Mouse (Mus musculus) A20 (cell line): ENCODE data around the gene Gm10024.
"Not testable (repeated sequence)": the region's sequence is repeated elsewhere in the genome, so short reads cannot be mapped to it uniquely, and the experiment has no call there.

Experiments
- DNase-seq: peaks from one replicate; pipeline ENCODE4 v3.0.0-alpha.2; 2011; ENCODE audit warnings: low read depth, low spot score

The Gm10024 gene

DNA sequence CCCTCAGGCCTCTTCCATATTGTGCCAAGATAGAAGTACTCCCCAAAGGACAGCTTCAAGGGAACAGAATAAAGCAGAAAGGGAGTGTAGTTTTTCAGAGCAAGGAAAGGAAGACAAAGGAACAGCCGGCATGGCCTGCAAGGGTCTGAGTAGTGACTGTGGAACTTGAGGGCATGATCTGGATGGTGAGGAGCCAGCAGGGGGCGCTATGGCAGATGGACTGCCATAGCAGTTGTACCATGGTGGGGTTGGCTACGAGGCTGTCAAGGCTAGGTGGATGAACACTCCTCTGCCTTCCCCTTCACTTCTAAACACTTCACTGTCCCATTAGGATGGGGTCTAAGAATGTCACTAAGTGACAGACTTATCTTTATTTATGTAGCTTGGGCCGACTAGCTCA is 18.0 kb downstream of the Gm10024 start:
- peak; percentile 59 for DNase-seq

- DNase-seq: no peak
These were observed 24.7 kb downstream of the Gm10024 start for GRCm38 (mm10) chr10:77735928-77736327.

- no peak for DNase-seq
These were observed 27.7 kb downstream of the Gm10024 start for GRCm38 (mm10) chr10:77738929-77739328.

DNA sequence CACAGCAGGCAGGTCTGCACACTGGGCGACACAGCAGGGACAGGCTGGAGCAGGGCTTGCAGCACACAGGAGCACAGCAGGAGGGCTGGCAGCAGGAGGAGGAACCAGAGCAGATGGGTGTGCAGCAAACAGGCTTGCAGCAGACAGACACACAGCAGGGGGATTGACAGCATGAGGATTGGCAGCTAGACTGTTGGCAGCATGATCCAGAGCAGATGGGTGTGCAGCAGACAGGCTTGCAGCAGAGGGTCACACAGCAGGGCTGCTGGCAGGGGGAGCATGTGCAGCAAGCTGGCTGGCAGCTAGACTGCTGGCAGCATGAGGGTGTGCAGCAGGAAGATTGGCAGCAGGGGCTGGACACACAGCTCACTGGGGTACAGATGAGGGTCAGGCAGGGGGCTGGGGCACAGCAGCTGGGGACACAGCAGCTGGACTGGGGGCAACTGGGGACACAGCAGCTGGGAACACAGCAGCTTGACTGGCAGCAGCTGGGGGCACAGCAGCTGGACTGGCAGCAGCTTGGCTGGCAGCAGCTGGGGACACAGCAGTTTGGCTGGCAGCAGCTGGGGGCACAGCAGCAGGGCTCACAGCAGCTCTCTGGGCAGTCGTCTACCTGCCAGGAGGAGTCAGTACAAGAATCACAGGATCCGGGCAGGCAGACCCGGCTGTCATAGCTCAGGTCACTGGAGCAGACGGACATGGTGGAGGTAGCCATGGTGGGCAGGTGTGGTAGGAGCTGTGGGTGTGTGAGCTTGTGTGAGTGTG is 30.8 kb downstream of the Gm10024 start, which contains the start of gene Gm18596:
TSS of gene Gm18596 (minus strand) at position 715 of the 765 bp plus-strand sequence.
- not testable (repeated sequence) for DNase-seq

- DNase-seq: not testable (repeated sequence)
These were observed 39.4 kb downstream of the Gm10024 start for GRCm38 (mm10) chr10:77750686-77751085.

- not testable (repeated sequence) for DNase-seq
These were observed 40.0 kb downstream of the Gm10024 start, which contains the start of gene Gm9736 for GRCm38 (mm10) chr10:77751254-77751653. Gene Gm9736 (minus strand): TSS chr10:77751354.

- DNase-seq: peak; percentile 39
These were observed 41.1 kb downstream of the Gm10024 start for GRCm38 (mm10) chr10:77752312-77752711.

DNA sequence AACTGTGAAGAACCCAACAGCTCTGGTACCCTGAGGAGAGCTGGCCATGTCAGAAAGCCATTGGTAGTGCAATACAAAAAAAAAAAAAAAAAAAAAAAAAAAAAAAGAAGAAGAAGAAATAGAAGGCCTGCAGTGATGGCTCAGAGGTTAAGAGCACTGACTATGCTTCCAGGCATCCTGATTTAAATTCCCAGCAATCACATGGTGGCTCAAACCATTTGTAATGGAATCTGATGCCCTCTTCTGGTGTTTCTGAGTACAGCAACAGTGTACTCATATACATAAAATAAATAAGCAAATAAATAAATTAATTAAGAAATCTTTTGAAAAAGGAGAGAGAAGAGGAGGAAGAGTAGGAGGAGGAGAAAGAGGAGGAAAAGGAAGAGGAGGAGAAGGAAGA is 42.2 kb downstream of the Gm10024 start:
- DNase-seq: peak; percentile 37

DNA sequence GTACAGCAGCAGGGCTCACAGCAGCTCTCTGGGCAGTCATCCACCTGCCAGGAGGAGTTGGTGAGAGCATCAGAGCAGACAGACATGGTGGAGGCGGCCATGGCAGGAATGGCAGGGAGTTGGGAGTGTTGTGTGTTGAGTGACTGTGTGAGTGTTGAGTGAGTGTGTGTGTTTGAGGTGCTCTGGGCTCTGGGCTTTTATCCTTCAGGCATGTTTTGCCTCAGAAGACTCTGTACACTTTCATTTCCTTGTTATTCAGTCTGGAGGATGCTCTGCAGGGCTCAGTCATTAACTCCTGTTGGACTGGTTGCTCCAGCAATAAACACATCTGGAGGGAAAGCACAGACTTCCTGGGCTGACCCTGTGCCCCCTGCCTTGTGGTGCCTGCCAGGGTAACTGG is 48.3 kb downstream of the Gm10024 start, which contains the start of gene Gm3233:
TSS of gene Gm3233 (minus strand) at position 101 of the 400 bp plus-strand sequence.
- DNase-seq: not testable (repeated sequence)
